Mouse (Mus musculus) spleen, postnatal 36 days (tissue): ENCODE data around the gene E130208F15Rik.
A peak's percentile ranks its signal among the peaks of the same experiment; 100 is the strongest.

Source experiments
- DNase-seq, 2 experiments: peaks; one replicate each; pipeline ENCODE4 v3.0.0; 2022; ENCODE audit warnings: low spot score in 2 of 2, mixed read lengths in 1 of 2

Gene E130208F15Rik

DNA sequence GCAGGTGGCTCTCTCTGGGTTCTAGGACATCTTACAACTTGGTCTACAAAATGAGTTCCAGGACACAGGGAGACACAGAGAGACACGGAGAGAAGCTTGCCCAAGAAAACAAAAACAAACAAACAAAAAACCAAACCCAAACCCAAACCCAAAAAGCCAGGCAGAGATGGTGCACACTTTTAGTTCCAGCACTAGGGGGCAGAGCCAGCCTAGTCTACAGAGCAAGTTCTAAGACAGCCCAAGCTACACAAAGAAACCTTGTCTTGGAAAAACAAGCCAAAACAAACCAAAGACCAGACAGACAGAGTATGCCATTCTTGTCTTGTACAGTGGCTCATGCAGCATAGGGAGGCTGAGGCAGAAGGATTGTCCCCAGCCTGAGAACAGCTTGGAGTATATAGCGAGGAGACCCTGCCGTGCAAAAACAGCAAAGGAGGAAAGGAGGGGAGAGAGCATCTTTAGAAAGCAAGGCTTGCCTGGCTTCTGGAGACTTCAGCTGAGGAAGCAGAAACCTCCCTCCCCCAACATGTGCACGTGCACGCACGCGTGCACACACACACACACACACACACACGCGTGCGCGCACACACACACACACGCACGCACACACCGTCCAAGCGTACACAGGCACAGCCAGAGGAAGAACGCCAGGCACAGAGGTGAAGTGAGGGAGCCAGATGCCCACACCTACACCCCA lies 15.3 kb upstream of the E130208F15Rik start:
- DNase-seq, result no peak

DNA sequence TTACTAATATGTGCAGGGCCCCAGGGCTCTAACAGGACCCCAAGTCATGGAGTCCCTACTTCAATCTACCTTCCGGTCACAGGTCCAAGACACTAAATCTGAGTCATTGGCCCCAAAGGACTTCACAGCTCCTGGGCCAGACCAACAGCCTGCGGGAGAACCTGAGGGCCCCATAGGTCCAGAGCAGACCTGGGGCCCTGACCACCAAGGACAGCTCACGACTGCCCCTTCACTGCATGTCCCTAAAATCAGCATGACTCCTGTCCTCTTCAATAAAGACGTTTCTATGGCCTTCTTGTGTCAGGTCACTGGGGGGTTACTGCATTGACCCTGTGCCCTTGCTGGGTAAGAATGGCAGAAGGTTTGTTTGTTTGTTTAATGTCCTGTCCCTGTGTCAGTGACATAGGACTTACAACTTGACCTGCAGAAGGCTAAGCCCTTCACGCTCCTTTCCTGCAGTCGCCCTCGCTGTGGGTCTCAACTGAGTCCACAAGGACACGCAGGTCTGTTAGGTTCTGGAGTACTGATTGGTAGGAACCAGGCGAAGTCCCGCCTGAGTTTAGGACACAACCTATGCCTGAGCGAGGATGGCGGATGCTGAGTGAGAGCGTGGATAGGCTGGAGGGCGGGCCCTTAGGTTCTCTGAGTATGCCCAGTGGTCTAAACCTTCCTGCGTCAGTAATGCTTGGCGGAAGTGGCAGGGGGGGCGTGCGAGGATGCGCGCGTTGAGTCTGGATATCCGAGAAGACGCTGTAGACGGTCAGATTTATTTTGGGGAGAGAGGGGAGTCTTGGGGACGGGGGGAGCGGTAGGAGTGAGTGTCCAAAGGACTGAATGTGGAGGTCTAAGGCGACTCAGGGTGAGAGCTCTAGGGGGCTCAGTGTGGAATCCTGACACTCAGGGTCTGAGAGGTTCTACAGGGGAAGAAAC lies 13.2 kb upstream of the E130208F15Rik start, which contains the start of gene Alkbh6:
TSS of gene Alkbh6 (plus strand) at position 642 of the 930 bp plus-strand sequence.
- DNase-seq, result peak; percentile 94

DNA sequence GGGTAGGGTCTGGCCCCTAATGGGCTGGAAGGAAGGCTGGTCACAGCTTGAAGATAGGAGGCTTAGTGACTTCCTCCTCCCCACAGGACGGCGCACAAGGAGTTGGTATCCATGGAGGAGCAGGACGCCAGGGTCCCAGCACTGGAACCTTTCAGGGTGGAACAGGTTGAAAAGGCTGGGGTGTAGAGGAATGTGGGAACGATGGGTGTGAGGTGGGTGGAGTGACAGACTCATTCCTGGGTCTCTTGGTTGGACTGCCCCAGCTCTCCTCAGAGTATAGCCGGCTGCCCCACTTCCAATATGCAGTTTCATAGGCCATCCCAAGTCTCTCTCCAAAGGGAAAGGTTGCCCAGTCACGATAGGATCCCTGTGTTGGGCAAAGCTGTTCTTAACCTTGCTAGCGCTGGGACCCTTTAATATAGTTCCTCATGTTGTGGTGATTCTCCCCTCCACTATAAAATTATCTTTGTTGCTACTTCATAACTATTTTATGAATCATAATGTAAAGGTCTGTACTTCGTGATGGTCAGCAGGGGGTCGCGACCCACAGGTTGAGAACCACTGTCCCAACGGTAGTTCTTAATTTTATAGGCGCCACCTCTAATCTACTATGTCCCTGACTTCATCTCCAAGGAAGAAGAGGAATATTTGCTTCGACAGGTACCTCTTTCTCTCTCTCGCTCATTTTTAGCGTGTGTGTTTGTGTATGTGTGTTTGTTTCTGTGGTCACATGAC lies 12.0 kb upstream of the E130208F15Rik start:
- no peak for DNase-seq

DNA sequence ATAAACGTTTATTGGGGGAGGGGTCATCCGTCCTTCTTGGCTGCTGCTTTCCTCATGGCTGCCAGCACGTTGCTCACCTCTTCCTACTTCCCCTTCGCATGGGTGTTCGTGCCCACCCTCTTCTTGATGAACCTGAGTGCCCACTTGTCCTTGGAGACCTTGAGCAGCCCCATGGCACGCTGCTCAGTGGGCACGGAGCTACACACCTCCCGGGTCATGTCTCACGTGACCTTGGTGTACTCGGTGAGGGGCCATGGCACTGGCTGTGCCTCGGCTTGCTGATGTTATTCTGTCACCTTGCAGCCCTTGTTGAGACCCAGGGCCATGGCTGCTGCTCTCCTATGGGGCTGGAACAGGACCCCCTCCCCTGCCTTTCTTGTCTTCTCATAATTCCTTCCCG lies 11.4 kb upstream of the E130208F15Rik start:
- no peak for DNase-seq

DNA sequence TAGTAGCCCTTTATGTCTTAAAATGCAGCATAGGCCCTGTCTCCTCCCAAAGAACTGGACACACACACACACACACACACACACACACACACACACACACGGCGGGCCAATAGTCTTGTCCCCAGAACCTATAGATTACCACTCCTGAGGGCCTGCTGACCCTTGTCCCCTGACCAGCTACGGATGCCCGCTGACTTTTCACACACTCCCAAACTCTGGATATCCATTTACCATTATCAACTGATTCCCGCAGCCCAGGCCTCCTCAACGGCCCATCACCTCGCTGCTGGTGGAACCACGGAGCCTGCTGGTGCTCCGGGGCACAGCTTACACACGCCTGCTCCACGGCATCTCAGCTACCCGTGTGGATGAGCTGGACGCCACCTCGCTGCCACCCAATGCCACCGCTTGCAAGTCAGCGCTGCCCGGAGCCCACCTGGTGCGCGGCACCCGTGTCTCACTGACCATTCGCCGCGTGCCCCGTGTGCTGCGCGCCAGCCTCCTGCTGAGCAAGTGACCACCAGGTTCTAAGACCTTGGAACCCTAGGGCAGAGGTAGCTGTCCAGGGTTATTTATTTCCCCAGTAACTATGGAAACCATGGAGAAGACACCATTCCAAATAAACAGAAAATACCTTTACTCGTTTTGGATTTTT lies 7.7 kb upstream of the E130208F15Rik start:
- DNase-seq, result no peak

DNA sequence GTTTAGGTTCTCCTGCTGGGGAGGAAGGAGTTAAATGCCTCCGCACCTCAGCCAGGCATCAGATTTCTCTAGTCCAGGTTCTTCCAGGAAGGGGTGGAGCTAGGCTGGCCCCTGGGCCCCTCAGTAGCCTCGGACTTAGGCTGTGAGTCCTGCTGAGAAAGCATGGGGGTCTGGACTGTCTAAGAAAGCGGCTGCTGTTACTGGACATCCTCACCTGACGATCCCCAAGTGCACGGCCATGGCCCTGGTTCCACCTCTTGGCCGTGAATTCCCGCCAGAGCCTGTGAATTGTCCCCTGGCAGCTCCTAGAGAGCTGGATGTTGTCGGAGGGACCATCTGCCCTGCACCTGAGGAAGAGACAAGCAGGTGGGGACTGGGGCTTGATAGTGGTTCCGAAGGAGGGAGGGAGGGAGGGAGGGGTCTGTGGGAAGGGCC lies 6.8 kb upstream of the E130208F15Rik start, which contains the start of gene Syne4:
TSS of gene Syne4 (plus strand) at position 87 of the 435 bp plus-strand sequence.
- DNase-seq, result no peak

DNA sequence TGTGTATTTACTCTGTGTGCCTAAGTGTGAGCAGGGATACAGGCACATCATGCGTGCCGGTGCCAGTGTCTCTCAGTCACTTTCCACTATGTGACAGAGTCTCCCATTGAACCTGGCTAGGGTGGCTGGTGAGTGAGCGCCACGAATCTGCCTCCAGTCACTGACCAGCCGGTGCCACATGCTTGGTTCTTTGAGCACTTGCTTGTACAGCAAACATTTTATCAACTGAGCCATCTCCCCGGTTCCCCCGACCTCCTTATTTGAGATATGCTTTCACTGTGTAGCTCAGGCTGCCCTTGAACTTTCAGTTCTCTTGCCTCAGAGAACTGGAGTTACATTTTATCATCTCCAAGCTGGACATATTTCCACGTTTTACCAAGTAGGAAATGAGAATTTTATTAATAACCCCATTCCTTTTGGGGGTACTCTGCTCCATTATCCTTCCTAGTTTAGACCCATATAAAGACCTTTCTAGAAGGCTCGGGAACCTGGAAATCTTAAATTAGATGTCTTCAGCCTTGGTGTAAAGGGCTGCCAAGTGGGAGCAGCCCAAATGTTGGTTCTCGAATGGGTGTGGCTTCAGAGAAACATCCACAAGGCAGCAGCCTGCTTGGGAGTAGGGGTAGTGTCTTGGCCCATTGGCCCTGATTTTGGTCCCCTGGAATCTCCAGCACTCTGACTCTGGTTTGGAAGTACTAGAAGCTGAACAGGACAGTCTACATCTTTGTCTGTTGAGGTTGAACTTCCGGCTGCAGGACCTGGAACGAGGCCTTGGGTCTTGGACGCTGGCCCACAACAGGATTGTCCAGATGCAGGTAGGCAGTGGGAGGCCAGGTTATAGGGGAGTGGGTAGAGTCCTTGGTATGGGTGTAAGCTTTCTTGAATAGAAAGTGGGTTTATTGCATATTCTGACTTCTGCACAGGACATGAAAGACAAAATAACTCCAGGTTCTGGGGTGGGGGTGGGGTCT lies 5.7 kb upstream of the E130208F15Rik start:
- no peak for DNase-seq

DNA sequence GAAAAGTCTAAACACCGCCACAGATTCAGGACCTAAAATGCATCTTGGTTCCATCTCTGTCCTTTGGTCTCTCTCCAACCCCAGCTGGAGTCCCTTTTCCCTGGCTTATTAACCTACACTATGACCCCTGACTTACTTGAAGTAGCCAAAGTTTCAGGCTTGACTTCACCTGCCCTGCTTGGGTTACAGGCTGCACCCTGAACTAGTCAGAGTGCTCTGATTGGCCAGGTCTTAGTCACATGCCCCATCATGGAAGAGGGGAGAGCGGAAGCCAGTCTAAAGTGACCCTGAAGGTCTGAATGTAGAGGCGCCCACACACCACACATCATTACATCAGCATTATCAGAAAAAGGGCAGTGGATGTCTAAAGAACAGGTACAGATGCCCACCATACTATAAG lies 3.4 kb upstream of the E130208F15Rik start:
- no peak for DNase-seq

DNA sequence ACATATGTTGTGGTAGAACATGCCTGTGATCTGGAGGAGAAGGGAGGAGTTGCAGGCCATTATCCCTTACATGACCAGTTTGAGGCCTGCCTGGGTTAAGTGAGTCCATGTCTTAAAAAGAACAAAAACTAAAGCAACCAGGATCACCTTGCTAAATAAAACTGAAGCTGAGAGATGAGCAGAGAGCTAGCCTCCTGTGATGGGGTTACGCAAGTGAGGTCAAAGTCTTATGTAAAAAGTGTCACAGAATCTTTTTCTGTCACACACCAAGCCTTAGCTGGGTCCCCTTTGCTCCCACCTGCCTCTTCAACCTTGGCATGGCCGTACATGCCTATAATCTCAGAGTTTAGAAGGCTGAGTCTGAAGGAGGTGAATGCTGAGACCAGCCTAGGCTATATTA lies 594 bp upstream of the E130208F15Rik start:
- no peak for DNase-seq

DNA sequence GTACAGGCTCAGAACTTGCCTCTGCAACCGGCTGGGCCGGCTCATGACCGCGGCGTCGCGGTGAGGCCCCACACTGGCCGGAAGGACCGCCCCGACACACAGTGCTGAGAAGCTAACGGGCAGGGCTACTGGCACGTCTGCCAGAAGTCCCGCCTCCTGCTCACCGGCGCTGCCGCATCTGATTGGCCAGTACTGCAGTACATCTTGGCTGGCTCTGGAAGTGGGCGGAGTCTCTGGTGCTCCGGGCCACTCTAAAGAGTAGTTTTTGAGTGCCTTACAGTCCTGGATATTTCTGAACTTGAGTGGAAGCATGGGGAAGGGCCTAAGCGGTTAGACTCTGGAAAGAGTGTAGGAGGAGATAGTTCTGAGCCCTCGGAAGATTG lies 736 bp downstream of the E130208F15Rik start:
- DNase-seq, result peak; percentile 98

DNA sequence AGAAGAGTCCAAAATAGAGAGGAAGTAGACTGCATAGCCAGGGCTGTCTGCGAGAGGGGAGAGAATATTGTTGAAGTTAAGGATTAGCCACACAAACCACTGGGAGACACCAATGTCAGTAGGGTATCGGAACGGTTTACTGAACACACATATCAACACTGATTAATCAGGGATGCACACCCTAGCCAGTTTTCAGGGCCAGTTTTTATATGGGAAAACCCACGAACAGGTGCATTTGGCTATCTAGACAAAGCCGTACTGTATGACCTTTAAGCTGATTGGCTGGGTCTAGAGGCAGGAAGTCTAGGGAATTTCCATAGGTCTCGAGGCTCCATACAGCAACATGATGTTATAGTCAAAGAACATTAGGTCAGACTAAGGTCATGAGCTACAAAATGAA lies 1.3 kb downstream of the E130208F15Rik start:
- DNase-seq, result peak; percentile 26 to 30

DNA sequence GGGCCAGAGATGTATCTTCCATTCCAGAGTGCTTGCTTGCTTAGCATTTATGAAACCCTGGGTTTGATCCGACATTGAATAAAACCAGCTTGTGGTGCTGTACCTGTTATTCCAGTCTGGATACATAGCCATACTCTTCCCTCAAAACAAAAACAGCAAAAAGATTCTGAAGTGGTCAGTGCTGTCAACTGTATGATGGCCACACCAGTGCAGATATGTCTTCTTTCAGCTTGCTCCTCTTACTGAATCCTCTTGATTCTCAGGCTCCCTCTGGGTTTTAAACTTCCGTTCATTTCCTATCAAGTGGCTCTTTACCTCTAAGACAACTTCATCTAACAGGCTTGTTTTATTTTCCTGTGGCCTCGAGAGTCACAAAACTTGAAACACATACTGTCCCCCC lies 2.3 kb downstream of the E130208F15Rik start, which contains the start of gene Sdhaf1:
TSS of gene Sdhaf1 (minus strand) at position 101 of the 400 bp plus-strand sequence.
- no peak for DNase-seq

DNA sequence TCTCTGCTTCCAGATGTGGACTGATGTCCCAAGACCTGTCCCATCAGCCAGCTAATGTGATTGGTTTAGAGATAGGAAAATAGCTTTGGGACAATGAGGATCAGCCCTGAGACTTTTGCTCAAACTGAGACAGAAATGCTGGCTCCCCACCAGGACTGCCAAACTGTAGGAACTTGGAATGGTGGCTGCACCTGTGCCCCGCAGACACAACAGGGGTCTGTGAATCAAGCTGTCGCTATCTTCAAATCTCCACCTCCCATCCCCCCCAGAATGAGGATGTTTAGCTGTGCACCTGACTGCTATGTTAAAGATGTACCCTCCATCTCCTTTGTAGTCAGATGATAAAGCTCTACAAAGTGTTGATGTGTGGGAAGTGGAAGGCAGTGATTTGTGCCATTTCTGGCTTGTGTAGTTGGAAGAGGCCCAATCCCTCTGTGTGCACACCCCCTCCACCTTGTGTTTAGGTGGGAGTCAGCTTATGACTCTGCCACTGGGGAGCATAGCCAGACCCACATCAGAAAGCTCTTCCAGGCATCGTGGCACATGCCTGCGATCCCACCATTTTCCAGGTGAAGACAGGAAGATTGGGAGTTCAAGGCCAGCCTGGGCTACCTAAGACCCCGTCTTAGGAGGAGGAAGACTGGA lies 2.9 kb downstream of the E130208F15Rik start:
- no peak for DNase-seq

DNA sequence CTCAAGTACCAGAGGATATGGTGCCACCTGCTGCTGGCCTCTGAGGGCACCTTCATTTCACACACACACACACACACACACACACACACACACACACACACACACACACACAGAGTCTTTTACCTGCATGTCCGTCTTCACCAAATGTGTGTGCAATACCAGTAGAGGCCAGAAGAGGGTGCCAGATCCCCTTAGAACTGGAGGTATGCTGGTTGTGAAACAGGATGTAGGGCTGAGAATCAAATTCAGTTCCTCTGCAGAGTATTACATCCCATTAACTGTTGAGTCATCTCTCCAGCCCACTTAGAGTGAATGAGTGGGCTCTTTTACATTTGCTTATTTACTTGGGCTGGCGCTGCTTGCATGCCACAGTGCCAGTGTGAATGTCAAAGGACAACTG lies 3.8 kb downstream of the E130208F15Rik start:
- DNase-seq, result peak; percentile 34 to 56

DNA sequence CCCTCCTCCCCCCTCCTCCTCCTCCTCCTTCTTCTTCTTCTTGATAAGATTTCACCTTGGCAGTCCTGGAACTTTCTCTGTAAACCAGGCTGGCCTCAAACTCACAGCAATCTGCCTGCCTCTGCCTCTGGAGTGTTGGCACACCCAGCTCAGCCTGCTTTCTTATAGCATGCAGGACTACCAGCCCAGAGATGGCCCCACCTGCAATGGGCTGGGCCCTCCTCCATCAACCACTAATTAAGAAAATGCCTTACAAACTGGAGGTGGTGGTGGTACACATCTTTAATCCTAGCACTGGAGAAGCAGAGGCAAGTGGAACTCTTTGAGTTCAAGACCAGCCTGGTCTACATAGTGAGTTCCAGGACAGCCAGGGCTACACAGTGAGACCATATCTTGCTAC lies 4.9 kb downstream of the E130208F15Rik start:
- DNase-seq, result no peak

DNA sequence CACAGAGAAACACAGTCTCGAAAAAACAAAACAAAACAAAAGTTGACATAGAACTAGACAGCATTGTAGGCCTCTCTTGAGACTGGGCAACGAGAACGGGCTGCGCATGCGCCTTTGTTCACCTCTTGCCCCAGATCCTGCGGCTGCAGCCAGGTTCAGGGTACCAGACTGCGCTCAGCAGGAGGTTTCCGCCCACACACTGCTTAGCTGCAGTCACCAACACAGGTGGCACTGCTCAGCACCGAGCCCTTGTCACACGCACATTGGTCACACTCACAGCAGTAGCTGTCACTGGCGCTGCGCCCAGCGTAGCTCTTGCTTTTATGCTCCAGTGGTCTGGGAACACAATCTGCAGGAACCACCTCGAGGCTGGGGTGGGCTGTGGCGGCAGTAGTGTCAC lies 5.6 kb downstream of the E130208F15Rik start:
- DNase-seq, result peak in 1 of 2 experiments; percentile 24

DNA sequence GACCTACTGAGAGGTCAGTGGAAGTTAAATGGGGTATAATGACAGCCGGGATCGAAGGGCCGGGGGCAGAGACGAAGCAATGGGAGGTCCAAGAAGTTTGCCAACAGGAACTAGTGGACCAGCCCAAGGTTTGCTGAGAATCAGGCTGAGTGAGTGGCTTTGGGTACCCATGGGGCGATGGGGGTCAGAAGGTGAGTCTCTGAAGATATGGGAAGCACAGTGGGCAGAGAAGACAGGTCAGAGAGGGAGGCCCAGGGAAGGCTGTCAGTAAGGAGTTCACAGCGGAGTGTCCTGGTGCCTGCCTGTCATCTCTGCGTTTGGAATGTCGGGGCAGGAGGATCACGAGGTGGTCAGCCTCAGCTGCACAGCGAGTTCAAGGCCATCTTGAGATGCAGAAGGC lies 6.8 kb downstream of the E130208F15Rik start:
- no peak for DNase-seq

DNA sequence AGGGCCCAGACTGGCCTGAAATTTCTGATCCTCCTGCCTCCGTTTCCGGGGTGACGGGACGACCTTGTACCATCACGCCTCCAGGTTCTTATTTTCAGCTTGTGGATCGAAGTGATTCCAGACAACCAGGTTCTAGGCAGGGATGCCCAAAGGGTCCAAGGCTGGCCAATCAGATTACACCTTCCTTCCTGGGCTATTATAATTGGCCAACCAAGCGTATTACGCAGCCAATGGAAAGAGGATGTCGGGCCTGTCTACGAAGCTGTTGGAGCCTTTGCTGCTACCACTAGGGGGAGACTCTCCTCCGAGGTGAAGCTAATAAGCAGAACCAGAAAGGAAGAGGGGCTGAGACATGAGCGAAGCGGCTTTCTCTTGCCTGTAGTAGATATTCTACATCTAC lies 10.3 kb downstream of the E130208F15Rik start:
- DNase-seq, result peak; percentile 73 to 80

DNA sequence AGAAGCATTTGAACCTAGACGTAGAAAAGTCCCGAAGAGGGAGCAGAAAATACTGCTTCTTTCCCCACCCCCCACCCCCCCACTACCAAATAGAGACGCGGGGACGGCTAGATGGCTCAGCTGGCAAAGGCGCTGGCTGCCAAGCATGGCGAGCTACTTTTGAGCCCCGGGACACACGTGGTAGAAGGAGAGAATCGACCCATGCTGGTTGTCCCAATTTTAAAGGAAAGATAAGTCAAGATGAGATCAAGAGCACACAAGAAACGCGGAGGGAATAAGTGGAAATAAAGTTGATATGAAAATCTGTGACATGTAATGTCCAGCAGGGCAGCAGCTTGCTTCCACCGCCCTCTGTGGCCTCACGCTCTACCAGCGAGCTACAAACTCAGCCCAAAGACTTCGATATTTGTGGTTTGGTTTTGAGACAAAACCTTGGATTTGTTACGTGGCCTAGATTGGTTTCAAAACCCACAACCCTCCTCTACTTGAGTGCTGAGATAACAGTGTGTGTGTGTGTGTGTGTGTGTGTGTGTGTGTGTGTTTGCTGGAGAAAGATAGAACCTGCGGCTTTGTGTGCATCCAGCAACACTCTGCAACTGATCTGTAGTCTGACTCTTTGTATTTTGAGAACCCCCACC lies 11.2 kb downstream of the E130208F15Rik start:
- DNase-seq, result no peak
